Mouse (Mus musculus) G1E (cell line): ENCODE data around the gene D1Ertd622e. TPM values are rescaled to one million over a fixed set of nuclear protein-coding genes. Genes with fewer than 3 reads are reported as not detected.

Source experiments
- ATAC-seq: 2 replicates; pipeline ENCODE4 v1.8.0; 2016; ENCODE audit warnings: mild to moderate bottlenecking; ENCODE audit not compliant: insufficient number of reproducible peaks, poor library complexity, low FRiP score, severe bottlenecking; ENCODE audit errors: extremely low read depth
- DNase-seq: peaks from one replicate; pipeline ENCODE4 v3.0.0; 2012; ENCODE audit warnings: low spot score
- H3K27me3 ChIP-seq: 2 replicates; pipeline ENCODE4 v1.6.1; 2012; ENCODE audit warnings: mild to moderate bottlenecking, low read length, inconsistent platforms; ENCODE audit not compliant: insufficient read depth
- H3K36me3 ChIP-seq: replicated peaks from 2 replicates; pipeline ENCODE3; 2012; ENCODE audit warnings: mild to moderate bottlenecking, inconsistent platforms
- H3K4me1 ChIP-seq: 2 replicates; pipeline ENCODE4 v1.6.1; 2012; ENCODE audit warnings: low read depth, low read length, inconsistent platforms, mixed read lengths; ENCODE audit not compliant: insufficient read depth
- H3K4me3 ChIP-seq: 2 replicates; pipeline ENCODE4 v1.5.1; 2012; ENCODE audit warnings: low read depth, mild to moderate bottlenecking, inconsistent platforms, low read length, moderate library complexity, mixed read lengths
- H3K9me3 ChIP-seq: replicated peaks from 2 replicates; pipeline ENCODE4 v1.6.1; 2012; ENCODE audit warnings: inconsistent platforms
- CTCF ChIP-seq: IDR thresholded peaks from 2 replicates; pipeline ENCODE4 v1.5.1; 2012; ENCODE audit warnings: low read depth, low read length, inconsistent platforms, mixed read lengths
- GATA1 ChIP-seq: IDR thresholded peaks from 2 replicates; pipeline ENCODE4 v1.6.1; 2012; ENCODE audit warnings: borderline replicate concordance, low read length, inconsistent platforms, mixed read lengths
- GATA2 ChIP-seq: IDR thresholded peaks from 2 replicates; pipeline ENCODE4 v1.6.1; 2012; ENCODE audit warnings: low read depth, low read length, inconsistent platforms, borderline replicate concordance
- POLR2AphosphoS5 ChIP-seq: IDR thresholded peaks from 2 replicates; pipeline ENCODE4 v1.6.1; 2012; ENCODE audit warnings: low read depth, low read length, inconsistent platforms; ENCODE audit not compliant: insufficient replicate concordance
- TAL1 ChIP-seq: conservative IDR thresholded peaks from 2 replicates; pipeline ENCODE4 v1.6.1; 2012; ENCODE audit warnings: low read depth, low read length, inconsistent platforms, mixed read lengths
- polyA plus RNA-seq: library from polyadenylated mRNA; stranded (reverse); fragments of >175 nt; gene quantifications from 2 replicates; pipeline ENCODE4 v1.2.3, GENCODE M21; 2012
- total RNA-seq, 2 experiments: library from RNA; stranded (forward) in 1 of 2; stranded (reverse) in 1 of 2; fragments of 200-1000 nt in 1 of 2; fragments of >200 nt in 1 of 2; fragmentation: Nextera tagmentation in 1 of 2; gene quantifications; 2 replicates each; pipeline ENCODE4 v1.2.3; 2014 to 2017

The D1Ertd622e gene
- total and polyA plus RNA-seq, 3 experiments, result 2.6 to 12.4 (median 6.5) TPM

DNA sequence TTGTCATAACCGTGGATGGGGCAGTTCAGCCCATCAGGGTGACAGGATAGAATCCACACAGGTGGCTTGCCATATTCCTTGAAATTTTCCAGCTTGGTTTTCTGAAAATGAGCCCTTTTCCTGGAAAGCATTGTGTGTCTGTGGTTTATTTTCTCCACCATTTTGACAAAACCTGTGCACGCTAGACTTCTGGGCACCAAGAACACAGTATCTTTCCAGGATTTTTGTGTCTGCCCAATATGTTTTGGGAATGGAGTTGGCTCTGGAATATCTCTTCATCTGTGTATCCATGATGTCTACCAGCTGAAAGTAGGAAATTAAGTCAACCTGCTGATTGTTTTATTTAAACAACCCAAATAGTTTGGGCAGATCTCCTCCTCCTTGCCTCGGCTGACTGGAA is 99.0 kb downstream of the D1Ertd622e start:
- Histone ChIP-seq H3K4me3 (no peak overlapping the region), H3K4me1 (no peaks in the 10 kb centered on the region), H3K9me3 (peaks cover 8% of the 10 kb centered on the region; the same call in 1 of the 2 replicates), H3K27me3 (no peaks in the 10 kb centered on the region), H3K36me3 (no peaks in the 10 kb centered on the region)
- TF ChIP-seq TAL1 (no peak), CTCF (no peak), GATA1 (no peak), POLR2AphosphoS5 (no peak), GATA2 (no peak)
- DNase-seq (no peak), ATAC-seq (no peak)

Other genes with a start within 250 kb of the D1Ertd622e start
- 55.7 and 59.8 TPM in 2 replicates for gene Gin1, start 108.1 kb upstream of the D1Ertd622e start, total RNA-seq (2014; fragmentation: Nextera tagmentation)
- gene Gin1, start 108.1 kb upstream of the D1Ertd622e start, total RNA-seq (2017), result 27.2 and 27.6 TPM in 2 replicates
- 1.8 and 2.3 TPM in 2 replicates for gene Gin1, start 108.1 kb upstream of the D1Ertd622e start, polyA plus RNA-seq
- gene Ppip5k2, start 108.3 kb upstream of the D1Ertd622e start, total RNA-seq (2014; fragmentation: Nextera tagmentation), result 94.3 and 103 TPM in 2 replicates
- 65.1 and 71.2 TPM in 2 replicates for gene Ppip5k2, start 108.3 kb upstream of the D1Ertd622e start, total RNA-seq (2017)
- gene Ppip5k2, start 108.3 kb upstream of the D1Ertd622e start, polyA plus RNA-seq, result 8.9 and 10.0 TPM in 2 replicates